Mouse (Mus musculus) limb, embryonic 11.5 days (tissue): ENCODE measurements around the gene Mydgf. TPM values are rescaled to one million over a fixed set of nuclear protein-coding genes. Genes with fewer than 3 reads are reported as not detected.

Source experiments
- ATAC-seq: fragments of 200-750 bp; cut with Nextera tagmentation; 2 replicates; pipeline ENCODE4 v1.8.0; 2017; ENCODE audit warnings: low read depth; ENCODE audit not compliant: insufficient number of reproducible peaks, low FRiP score, low TSS enrichment
- DNase-seq: peaks from one replicate; pipeline ENCODE4 v3.0.0-alpha.2; 2015; ENCODE audit warnings: low spot score
- H3K27ac ChIP-seq: fragments of 300-500 bp; sonication (generic); replicated peaks from 2 replicates; pipeline ENCODE4 v1.5.1; 2014; ENCODE audit warnings: low read depth, mild to moderate bottlenecking, low read length
- H3K27me3 ChIP-seq: fragments of 300-500 bp; sonication (generic); 2 replicates; pipeline ENCODE4 v1.6.1; 2014; ENCODE audit warnings: mild to moderate bottlenecking, low read length, mixed read lengths; ENCODE audit not compliant: control insufficient read depth, insufficient read depth
- H3K36me3 ChIP-seq: fragments of 300-500 bp; sonication (generic); 2 replicates; pipeline ENCODE4 v1.6.1; 2014; ENCODE audit warnings: mild to moderate bottlenecking, low read length, moderate library complexity, mixed read lengths; ENCODE audit not compliant: control insufficient read depth, insufficient read depth
- H3K4me1 ChIP-seq: fragments of 300-500 bp; sonication (generic); 2 replicates; pipeline ENCODE4 v1.6.1; 2014; ENCODE audit warnings: low read length, mixed read lengths; ENCODE audit not compliant: control insufficient read depth, insufficient read depth
- H3K4me2 ChIP-seq: fragments of 300-500 bp; sonication (generic); 2 replicates; pipeline ENCODE4 v1.6.1; 2014; ENCODE audit warnings: low read depth, mild to moderate bottlenecking, moderate library complexity; ENCODE audit not compliant: severe bottlenecking
- H3K4me3 ChIP-seq: fragments of 300-500 bp; sonication (generic); 2 replicates; pipeline ENCODE4 v1.5.1; 2014; ENCODE audit warnings: low read depth, low read length
- H3K9ac ChIP-seq: fragments of 300-500 bp; sonication (generic); 2 replicates; pipeline ENCODE4 v1.6.1; 2014; ENCODE audit warnings: mild to moderate bottlenecking, low read length
- H3K9me3 ChIP-seq: fragments of 300-500 bp; sonication (generic); 2 replicates; pipeline ENCODE4 v1.6.1; 2016; ENCODE audit warnings: low read length; ENCODE audit not compliant: control insufficient read depth
- WGBS: fragments of 180-500 bp; shearing (Covaris S2); extraction: QIAGEN DNeasy Blood & Tissue Kit; methylation state at CpG from one replicate; pipeline ENCODE4 v1.1.7; 2014; 5-methylcytosine and 5-hydroxymethylcytosine counted together
- polyA plus RNA-seq: library from polyadenylated mRNA; unstranded; fragments of >200 nt; fragmentation: Nextera tagmentation; extraction: Ambion mirVana; gene quantifications from 2 replicates; pipeline ENCODE4 v1.2.1, GENCODE M21; 2014

Mydgf gene
- polyA plus RNA-seq, 1 experiment from 2014 or later: 65.9 TPM

DNA sequence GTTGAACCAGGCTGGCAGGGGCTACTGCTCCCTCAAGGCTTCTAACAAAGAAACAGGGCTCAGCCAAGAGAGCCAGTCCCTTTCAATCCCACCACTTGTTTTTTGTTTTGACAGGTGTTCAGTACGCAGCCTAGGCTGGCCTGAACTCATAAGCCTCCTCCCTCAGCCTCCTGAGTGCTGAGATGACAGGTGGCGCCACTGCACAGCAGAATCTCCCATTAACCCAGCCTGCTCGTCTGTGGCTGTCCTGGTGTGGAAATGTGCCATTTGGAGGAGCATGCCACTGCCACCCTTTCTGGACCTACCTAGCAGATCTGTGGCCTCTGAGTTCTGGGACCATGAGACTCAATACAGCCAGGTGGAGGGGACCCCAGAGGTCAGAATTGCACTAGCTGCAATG lies 20.0 kb upstream of the Mydgf start:
- peaks cover 35% of the 10 kb centered on the region for H3K36me3 ChIP-seq
- no peak for ATAC-seq

DNA sequence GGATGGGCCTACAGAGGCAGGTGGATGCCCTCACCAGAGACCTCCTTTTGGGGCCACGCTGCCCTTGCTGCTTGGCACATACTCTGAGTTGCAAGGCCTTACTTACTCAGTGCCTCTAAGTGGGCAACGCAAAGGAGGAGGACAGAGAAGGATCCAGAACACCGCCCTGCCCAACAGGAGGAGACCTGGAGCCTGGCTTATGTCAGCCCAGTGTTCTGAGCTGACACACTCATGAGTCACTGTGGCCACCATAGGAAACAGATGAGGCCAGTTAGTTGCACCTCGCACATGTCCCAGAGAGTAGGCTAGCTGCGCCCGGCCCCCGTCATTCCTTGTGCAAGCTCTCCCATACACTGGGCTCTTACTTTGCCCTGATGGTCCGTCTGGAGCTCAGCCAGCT lies 18.8 kb upstream of the Mydgf start:
- Histone ChIP-seq H3K4me1 (no peaks in the 10 kb centered on the region), H3K4me3 (no peak overlapping the region), H3K27ac (no peak overlapping the region), H3K36me3 (peaks cover 43% of the 10 kb centered on the region), H3K9me3 (no peaks in the 10 kb centered on the region; the same call in 1 of the 2 replicates), H3K9ac (no peak overlapping the region), H3K27me3 (no peaks in the 10 kb centered on the region), H3K4me2 (no peak overlapping the region)
- ATAC-seq: no peak
- WGBS: 92% methylated on average over 8 of the region's 8 CpGs
- no peak for DNase-seq

More for the DNA sequence above, 20.0 kb upstream of the Mydgf start:
- Histone ChIP-seq H3K27ac (no peak overlapping the region), H3K9me3 (no peaks in the 10 kb centered on the region; the same call in 1 of the 2 replicates), H3K4me1 (no peaks in the 10 kb centered on the region), H3K4me2 (no peak overlapping the region), H3K27me3 (no peaks in the 10 kb centered on the region), H3K4me3 (no peak overlapping the region), H3K9ac (no peak overlapping the region)
- DNase-seq: no peak
- WGBS: 64% methylated on average over 3 of the region's 3 CpGs

DNA sequence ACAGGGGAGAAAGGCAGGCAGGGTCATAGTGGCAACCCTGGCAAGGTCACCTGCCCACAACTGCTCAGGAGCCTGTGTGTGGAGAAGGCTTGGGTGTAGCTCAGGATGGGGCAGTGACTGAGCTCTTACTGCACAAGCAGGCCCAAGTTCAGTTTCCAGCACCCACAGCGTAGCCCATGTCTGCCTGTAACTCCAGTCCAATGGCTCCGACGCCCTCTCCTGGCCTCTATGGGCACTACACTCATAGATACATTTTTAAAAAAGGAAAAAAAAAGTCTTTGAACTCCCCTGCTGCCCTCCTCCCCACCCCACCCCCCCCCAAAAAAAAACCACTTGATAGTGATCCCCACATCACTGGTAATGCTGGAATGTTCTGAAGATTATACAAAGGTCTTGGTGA lies 17.9 kb upstream of the Mydgf start:
- ATAC-seq: no peak
- H3K4me1 ChIP-seq: no peaks in the 10 kb centered on the region
- H3K4me2 ChIP-seq: no peak overlapping the region
- H3K4me3 ChIP-seq: no peak overlapping the region
- no peak overlapping the region for H3K27ac ChIP-seq
- DNase-seq: no peak
- H3K9ac ChIP-seq: no peak overlapping the region
- 74% methylated on average over 3 of the region's 3 CpGs for WGBS
- no peaks in the 10 kb centered on the region for H3K27me3 ChIP-seq
- H3K9me3 ChIP-seq: peaks cover 3% of the 10 kb centered on the region; the same call in 1 of the 2 replicates
- H3K36me3 ChIP-seq: peaks cover 49% of the 10 kb centered on the region

DNA sequence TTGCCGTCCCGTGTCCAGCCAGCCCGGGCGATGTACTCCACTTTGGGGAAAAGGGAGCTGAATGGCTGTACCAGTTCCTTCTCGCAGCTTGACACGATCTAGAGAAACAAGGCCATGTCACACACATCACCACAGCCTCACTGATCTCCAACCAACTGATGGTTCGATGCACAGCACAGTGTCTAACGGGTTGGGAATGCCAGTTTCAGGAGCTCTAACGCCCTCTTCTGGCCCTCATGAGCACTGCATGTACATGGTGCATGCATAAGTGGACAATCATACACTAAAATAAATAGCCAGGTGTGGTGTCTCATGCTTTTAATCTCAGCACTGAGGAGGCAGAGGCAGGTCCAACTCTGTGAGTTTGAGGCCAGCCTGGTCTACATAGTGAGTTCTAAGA lies 16.9 kb upstream of the Mydgf start:
- ATAC-seq (no peak), DNase-seq (no peak)
- peaks cover 3% of the 10 kb centered on the region; the same call in 1 of the 2 replicates for H3K9me3 ChIP-seq
- H3K36me3 ChIP-seq: peaks cover 51% of the 10 kb centered on the region
- H3K27ac ChIP-seq: no peak overlapping the region
- no peak overlapping the region for H3K9ac ChIP-seq
- H3K4me2 ChIP-seq: no peak overlapping the region
- no peak overlapping the region for H3K4me3 ChIP-seq
- no peaks in the 10 kb centered on the region for H3K4me1 ChIP-seq
- no peaks in the 10 kb centered on the region for H3K27me3 ChIP-seq
- WGBS: 84% methylated on average over 9 of the region's 9 CpGs

DNA sequence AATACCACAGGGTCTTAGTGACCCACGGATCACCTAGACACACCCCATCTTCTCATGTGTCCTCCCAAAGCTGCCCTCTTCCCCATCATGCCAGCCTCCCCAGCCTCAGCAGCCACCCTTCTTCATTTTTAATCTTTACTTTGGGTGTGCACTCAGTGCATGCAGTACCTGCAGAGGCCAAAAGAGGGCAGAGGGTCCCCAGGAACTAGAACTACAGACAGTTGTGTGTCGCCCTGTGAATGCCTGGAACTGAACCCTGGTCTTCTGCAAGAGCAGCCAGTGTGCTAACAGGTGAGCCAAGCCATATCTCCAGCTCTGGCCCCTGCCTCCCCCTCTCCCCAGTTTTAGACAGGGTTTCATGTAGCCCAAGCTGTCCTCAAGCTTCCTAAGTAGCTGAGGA lies 13.1 kb upstream of the Mydgf start:
- H3K36me3 ChIP-seq: peaks cover 45% of the 10 kb centered on the region
- no peak overlapping the region for H3K4me3 ChIP-seq
- H3K4me2 ChIP-seq: no peak overlapping the region
- DNase-seq: no peak
- H3K4me1 ChIP-seq: no peaks in the 10 kb centered on the region
- H3K27ac ChIP-seq: no peak overlapping the region
- no peaks in the 10 kb centered on the region for H3K27me3 ChIP-seq
- WGBS: 77% methylated on average over 2 of the region's 2 CpGs
- H3K9me3 ChIP-seq: peaks cover 3% of the 10 kb centered on the region; the same call in 1 of the 2 replicates
- ATAC-seq: no peak
- H3K9ac ChIP-seq: no peak overlapping the region

DNA sequence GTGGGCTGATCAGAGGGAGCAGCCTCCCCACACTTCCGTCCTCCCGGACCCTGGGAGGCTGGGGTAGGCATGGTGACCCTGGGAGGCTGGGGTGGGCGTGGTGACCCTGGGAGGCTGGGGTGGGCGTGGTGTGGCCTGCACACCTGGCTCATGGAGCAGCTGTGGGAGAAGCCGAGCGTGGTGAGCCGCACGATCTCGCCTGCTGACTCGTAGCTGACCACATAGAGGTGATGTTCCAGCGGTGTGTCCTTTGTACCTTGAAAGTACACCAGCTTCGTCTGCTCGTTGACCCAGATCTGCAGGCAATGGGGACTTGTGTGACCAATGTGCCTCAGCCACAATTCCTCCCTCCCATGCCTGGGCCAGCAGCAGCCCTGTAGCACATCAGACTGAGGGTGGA lies 11.0 kb upstream of the Mydgf start:
- Histone ChIP-seq H3K36me3 (peaks cover 38% of the 10 kb centered on the region), H3K9me3 (peaks cover 3% of the 10 kb centered on the region; the same call in 1 of the 2 replicates), H3K27ac (no peak overlapping the region), H3K27me3 (no peaks in the 10 kb centered on the region), H3K4me2 (no peak overlapping the region), H3K4me3 (no peak overlapping the region), H3K9ac (no peak overlapping the region), H3K4me1 (no peaks in the 10 kb centered on the region)
- no peak for ATAC-seq
- WGBS: 89% methylated on average over 13 of the region's 13 CpGs
- no peak for DNase-seq

DNA sequence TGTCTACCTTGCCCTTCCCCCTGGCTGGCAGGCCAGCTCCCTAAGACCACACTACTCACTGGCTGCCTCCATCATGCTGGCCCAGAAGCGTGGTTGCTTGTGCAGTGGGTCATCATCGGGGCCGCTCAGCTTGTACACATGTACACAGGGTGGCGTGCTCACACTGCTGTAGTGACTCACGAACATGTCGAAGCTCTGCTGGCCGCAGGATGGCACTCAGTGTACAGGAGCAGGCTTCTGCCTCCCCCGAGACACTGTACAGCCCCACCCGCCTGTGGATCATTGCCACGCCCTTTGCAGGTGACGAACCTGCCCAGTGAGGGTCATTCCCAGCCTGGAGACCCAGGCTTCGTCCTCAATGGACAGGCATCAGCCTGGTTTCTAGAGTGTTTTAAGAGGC lies 10.6 kb upstream of the Mydgf start:
- H3K4me3 ChIP-seq: no peak overlapping the region
- H3K27me3 ChIP-seq: no peaks in the 10 kb centered on the region
- H3K9ac ChIP-seq: no peak overlapping the region
- WGBS: 92% methylated on average over 12 of the region's 12 CpGs
- H3K36me3 ChIP-seq: peaks cover 39% of the 10 kb centered on the region
- H3K27ac ChIP-seq: no peak overlapping the region
- H3K9me3 ChIP-seq: peaks cover 3% of the 10 kb centered on the region; the same call in 1 of the 2 replicates
- ATAC-seq (no peak), DNase-seq (no peak)
- H3K4me1 ChIP-seq: no peaks in the 10 kb centered on the region
- no peak overlapping the region for H3K4me2 ChIP-seq

DNA sequence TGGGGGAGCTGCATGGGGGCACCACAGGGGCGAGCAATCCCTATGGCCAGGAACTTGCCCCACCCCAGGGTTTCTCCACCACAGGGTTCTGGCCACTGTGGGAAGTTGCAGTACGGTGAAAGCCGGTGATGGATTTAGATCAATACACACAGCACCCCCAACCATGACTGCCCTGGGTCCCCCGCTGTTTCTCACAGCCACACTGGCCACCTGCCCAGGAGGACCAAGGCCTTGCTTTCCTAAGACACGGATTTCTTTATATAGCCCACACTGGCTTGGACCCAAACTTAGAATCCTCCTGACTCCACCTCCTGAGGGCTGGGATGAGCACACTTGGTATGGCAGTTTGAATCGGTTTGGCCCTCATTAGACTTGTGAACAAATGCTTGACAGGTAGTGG lies 7.5 kb upstream of the Mydgf start:
- Histone ChIP-seq H3K9ac (no peak overlapping the region), H3K4me1 (no peaks in the 10 kb centered on the region), H3K27me3 (no peaks in the 10 kb centered on the region), H3K36me3 (peaks cover 20% of the 10 kb centered on the region; the same call in 1 of the 2 replicates), H3K27ac (no peak overlapping the region), H3K4me3 (no peak overlapping the region), H3K9me3 (no peaks in the 10 kb centered on the region), H3K4me2 (no peak overlapping the region)
- ATAC-seq (no peak), DNase-seq (no peak)
- WGBS: 92% methylated on average over 6 of the region's 6 CpGs
